Mouse (Mus musculus): ENCODE measurements around the gene Snx29. TPM values are rescaled to one million over a fixed set of nuclear protein-coding genes. Genes with fewer than 3 reads are reported as not detected.

Gene Snx29
- polyA plus RNA-seq, 1 experiment from 2014 or later, result 22.7 TPM

GRCm38 (mm10) chr16:11756598-11757245, 434.0 kb downstream of the Snx29 start:
- Histone ChIP-seq H3K4me2 (no peak overlapping the region), H3K27me3 (replicated peaks) (no peaks in the 10 kb centered on the region), H3K27ac (no peak overlapping the region), H3K9me3 (no peaks in the 10 kb centered on the region), H3K4me3 (no peak overlapping the region), H3K4me1 (no peaks in the 10 kb centered on the region), H3K9ac (no peak overlapping the region), H3K36me3 (replicated peaks) (no peaks in the 10 kb centered on the region)
- WGBS, result 72% methylated on average over 1 of the region's 1 CpGs
- ATAC-seq (replicated peaks), result no peak

- Histone ChIP-seq H3K27me3 (replicated peaks) (no peaks in the 10 kb centered on the region), H3K9me3 (no peaks in the 10 kb centered on the region), H3K4me3 (no peak overlapping the region), H3K4me1 (no peaks in the 10 kb centered on the region), H3K9ac (no peak overlapping the region), H3K4me2 (no peak overlapping the region), H3K36me3 (replicated peaks) (no peaks in the 10 kb centered on the region), H3K27ac (no peak overlapping the region)
- WGBS, result 90% methylated on average over 8 of the region's 8 CpGs
- no peak for ATAC-seq (replicated peaks)
These were observed 434.8 kb downstream of the Snx29 start for GRCm38 (mm10) chr16:11757471-11757870.

DNA sequence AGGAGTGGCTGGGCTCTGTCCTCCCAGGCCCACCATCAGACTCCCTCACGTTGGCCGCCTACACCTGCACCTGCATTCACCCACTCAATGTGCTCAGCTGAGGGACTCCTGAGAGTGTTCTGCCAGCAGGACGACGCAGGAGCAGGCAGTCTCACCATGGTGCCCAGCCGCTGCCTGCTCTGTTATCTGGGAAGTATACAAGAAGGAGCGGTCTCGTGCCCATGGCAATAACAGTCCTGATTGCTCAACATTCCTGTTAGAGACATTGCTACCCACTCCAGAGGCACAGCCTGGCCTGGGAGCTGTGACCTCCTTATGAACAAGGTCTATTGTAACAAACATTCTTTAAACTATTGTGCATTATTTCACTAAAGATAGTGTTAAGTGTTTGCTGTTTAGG, 435.2 kb downstream of the Snx29 start:
- no peaks in the 10 kb centered on the region for H3K4me1 ChIP-seq
- no peaks in the 10 kb centered on the region for H3K27me3 ChIP-seq (replicated peaks)
- no peak overlapping the region for H3K27ac ChIP-seq
- no peaks in the 10 kb centered on the region for H3K9me3 ChIP-seq
- no peak for ATAC-seq (replicated peaks)
- no peak overlapping the region for H3K9ac ChIP-seq
- 88% methylated on average over 7 of the region's 7 CpGs for WGBS
- no peaks in the 10 kb centered on the region for H3K36me3 ChIP-seq (replicated peaks)
- no peak overlapping the region for H3K4me2 ChIP-seq
- H3K4me3 ChIP-seq, result no peak overlapping the region

DNA sequence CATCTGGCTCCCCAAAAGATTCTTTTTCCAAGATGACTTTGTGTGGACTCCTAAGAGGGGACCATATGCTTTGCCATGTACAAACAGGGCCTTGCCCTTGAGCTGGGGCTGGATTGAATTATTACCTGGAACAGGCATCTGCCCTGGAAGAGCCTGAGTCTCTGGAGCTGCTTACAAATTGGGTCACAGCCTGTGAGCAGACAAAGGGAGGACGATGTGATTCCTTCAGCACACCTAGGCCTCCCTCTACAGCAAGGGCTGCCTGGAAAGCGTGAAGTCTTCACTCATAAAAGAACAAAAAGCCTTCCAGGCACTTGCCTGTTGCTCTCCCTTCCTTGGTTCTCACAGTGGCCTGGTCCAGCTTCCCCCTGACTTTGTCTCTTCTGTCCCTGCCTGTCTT, 449.6 kb downstream of the Snx29 start:
- 68% methylated on average over 2 of the region's 2 CpGs for WGBS
- no peaks in the 10 kb centered on the region for H3K36me3 ChIP-seq (replicated peaks)
- H3K4me2 ChIP-seq, result no peak overlapping the region
- no peak overlapping the region for H3K4me3 ChIP-seq
- no peak overlapping the region for H3K9ac ChIP-seq
- no peaks in the 10 kb centered on the region for H3K4me1 ChIP-seq
- H3K27me3 ChIP-seq (replicated peaks), result no peaks in the 10 kb centered on the region
- no peaks in the 10 kb centered on the region for H3K9me3 ChIP-seq
- H3K27ac ChIP-seq, result no peak overlapping the region
- ATAC-seq (replicated peaks), result no peak

- Histone ChIP-seq H3K4me3 (no peak overlapping the region), H3K27me3 (replicated peaks) (no peaks in the 10 kb centered on the region), H3K36me3 (replicated peaks) (no peaks in the 10 kb centered on the region), H3K4me1 (no peaks in the 10 kb centered on the region), H3K4me2 (no peak overlapping the region), H3K9me3 (no peaks in the 10 kb centered on the region), H3K27ac (no peak overlapping the region), H3K9ac (no peak overlapping the region)
- 65% methylated on average over 1 of the region's 1 CpGs for WGBS
- ATAC-seq (replicated peaks), result no peak
These were observed 451.6 kb downstream of the Snx29 start for GRCm38 (mm10) chr16:11774321-11774720.

DNA sequence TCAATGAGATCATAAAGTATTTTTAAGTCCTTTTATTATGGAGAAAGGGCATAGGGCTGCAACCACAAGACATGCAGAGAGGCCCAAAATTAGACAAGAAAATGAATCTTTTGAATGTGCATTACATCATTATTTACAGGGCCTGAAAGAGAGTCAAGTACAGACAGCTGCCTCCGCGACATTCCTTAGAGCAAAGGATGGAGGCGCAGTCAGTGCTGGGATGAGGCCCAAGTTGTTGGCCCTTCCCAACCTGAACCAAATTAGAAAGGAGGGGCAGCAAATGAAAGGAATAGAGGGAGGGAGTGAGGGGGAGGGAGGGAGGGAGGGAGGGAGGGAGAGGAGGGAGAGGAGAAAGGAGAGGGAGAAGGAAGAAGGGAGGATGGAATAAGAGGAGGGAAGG, 453.8 kb downstream of the Snx29 start:
- no peaks in the 10 kb centered on the region for H3K9me3 ChIP-seq
- H3K4me3 ChIP-seq, result no peak overlapping the region
- no peak overlapping the region for H3K27ac ChIP-seq
- ATAC-seq (replicated peaks), result no peak
- no peaks in the 10 kb centered on the region for H3K4me1 ChIP-seq
- H3K9ac ChIP-seq, result no peak overlapping the region
- no peaks in the 10 kb centered on the region for H3K27me3 ChIP-seq (replicated peaks)
- H3K4me2 ChIP-seq, result no peak overlapping the region
- 84% methylated on average over 3 of the region's 3 CpGs for WGBS
- no peaks in the 10 kb centered on the region for H3K36me3 ChIP-seq (replicated peaks)

GRCm38 (mm10) chr16:11778191-11778590, 455.5 kb downstream of the Snx29 start:
- H3K4me3 ChIP-seq, result no peak overlapping the region
- H3K4me2 ChIP-seq, result no peak overlapping the region
- ATAC-seq (replicated peaks), result no peak
- H3K9me3 ChIP-seq, result no peaks in the 10 kb centered on the region
- no peak overlapping the region for H3K27ac ChIP-seq
- WGBS, result 84% methylated on average over 5 of the region's 5 CpGs
- no peaks in the 10 kb centered on the region for H3K36me3 ChIP-seq (replicated peaks)
- no peaks in the 10 kb centered on the region for H3K4me1 ChIP-seq
- no peak overlapping the region for H3K9ac ChIP-seq
- no peaks in the 10 kb centered on the region for H3K27me3 ChIP-seq (replicated peaks)

DNA sequence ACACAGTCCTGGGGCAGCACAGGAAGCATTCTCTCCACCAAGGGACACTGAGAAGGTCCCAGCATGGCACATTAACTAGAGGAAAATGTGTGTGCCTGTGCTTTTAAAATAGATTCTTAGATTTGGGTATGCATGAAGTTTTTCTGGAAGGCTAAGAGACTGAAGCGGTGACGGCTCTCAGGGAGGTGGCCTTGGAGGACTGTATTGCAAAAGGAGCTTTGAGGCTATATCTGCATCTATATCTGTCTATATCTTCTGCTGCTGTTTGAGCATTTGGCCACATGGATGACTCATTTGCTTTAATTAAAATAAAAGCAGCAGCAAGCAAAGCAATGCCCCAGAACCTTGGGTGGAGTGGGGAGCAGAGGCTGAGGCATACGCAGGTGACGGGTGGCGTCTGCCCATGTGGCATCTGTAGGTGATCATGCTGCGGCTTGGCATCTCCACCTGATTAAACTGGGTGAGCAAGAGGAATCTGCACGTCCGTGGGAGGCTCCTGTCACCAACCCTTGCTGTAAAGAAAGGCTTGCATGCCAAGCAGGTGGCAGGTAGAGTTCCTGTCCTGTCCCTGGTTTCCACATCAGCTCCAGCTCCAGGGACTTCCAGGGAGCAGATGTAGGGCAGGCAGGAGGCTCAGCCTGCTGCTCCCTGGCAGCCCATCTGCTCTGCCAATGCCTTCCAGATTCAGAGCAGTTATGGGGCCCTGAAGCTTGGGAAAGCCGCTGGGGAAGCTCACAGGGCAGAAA, 456.2 kb downstream of the Snx29 start:
- no peaks in the 10 kb centered on the region for H3K4me1 ChIP-seq
- no peak overlapping the region for H3K9ac ChIP-seq
- 89% methylated on average over 9 of the region's 9 CpGs for WGBS
- no peak for ATAC-seq (replicated peaks)
- H3K4me2 ChIP-seq, result no peak overlapping the region
- no peak overlapping the region for H3K4me3 ChIP-seq
- H3K36me3 ChIP-seq (replicated peaks), result no peaks in the 10 kb centered on the region
- H3K9me3 ChIP-seq, result no peaks in the 10 kb centered on the region
- no peak overlapping the region for H3K27ac ChIP-seq
- no peaks in the 10 kb centered on the region for H3K27me3 ChIP-seq (replicated peaks)

DNA sequence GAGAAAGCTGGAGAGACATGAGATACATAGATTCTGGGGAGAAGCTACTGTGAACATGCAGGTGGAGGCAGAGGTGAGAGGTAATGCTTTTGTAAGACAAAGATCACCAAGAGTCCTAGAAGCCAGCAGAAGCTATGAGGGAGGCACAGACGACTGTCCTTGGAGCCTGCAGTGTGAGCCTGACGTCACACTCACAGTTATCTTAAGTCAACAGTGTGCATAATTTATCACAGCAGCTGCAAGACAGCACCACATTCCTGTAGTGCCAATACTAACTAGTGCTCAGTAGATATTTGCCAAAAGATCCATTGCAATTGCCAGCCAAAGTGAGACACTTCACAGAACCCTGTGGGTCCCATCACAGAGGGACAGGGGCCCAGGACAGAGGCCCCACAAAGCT, 459.4 kb downstream of the Snx29 start:
- no peak overlapping the region for H3K9ac ChIP-seq
- WGBS, result 36% methylated on average over 2 of the region's 2 CpGs
- H3K27ac ChIP-seq, result no peak overlapping the region
- ATAC-seq (replicated peaks), result no peak
- H3K9me3 ChIP-seq, result no peaks in the 10 kb centered on the region
- H3K27me3 ChIP-seq (replicated peaks), result no peaks in the 10 kb centered on the region
- no peak overlapping the region for H3K4me3 ChIP-seq
- H3K36me3 ChIP-seq (replicated peaks), result no peaks in the 10 kb centered on the region
- H3K4me2 ChIP-seq, result no peak overlapping the region
- H3K4me1 ChIP-seq, result no peaks in the 10 kb centered on the region

DNA sequence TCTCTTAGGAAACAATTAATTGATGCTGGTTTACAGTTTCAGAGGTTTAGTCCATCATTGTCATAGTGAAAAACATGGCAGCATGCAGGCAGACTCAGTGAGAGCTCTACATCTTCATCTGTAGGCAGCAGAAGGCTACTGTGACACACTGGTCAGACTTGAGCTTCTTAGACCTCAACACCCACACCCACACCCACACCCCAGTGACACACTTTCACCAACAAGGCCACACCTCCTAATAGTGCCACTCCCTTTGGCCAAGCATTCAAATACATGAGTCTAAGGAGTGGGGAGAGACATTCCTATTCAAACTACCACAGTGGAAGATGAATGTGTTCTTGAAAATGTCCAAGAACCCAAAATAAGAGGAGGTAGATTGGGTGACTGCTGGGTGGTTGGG, 460.6 kb downstream of the Snx29 start:
- Histone ChIP-seq H3K27ac (no peak overlapping the region), H3K4me3 (no peak overlapping the region), H3K27me3 (replicated peaks) (no peaks in the 10 kb centered on the region), H3K4me1 (no peaks in the 10 kb centered on the region), H3K36me3 (replicated peaks) (no peaks in the 10 kb centered on the region), H3K9ac (no peak overlapping the region), H3K4me2 (no peak overlapping the region), H3K9me3 (no peaks in the 10 kb centered on the region)
- ATAC-seq (replicated peaks), result no peak

GRCm38 (mm10) chr16:11784354-11784753, 461.6 kb downstream of the Snx29 start:
- no peak for ATAC-seq (replicated peaks)
- Histone ChIP-seq H3K4me3 (no peak overlapping the region), H3K4me1 (no peaks in the 10 kb centered on the region), H3K9me3 (no peaks in the 10 kb centered on the region), H3K4me2 (no peak overlapping the region), H3K36me3 (replicated peaks) (no peaks in the 10 kb centered on the region), H3K27ac (no peak overlapping the region), H3K9ac (no peak overlapping the region), H3K27me3 (replicated peaks) (no peaks in the 10 kb centered on the region)
- WGBS, result 69% methylated on average over 4 of the region's 4 CpGs

DNA sequence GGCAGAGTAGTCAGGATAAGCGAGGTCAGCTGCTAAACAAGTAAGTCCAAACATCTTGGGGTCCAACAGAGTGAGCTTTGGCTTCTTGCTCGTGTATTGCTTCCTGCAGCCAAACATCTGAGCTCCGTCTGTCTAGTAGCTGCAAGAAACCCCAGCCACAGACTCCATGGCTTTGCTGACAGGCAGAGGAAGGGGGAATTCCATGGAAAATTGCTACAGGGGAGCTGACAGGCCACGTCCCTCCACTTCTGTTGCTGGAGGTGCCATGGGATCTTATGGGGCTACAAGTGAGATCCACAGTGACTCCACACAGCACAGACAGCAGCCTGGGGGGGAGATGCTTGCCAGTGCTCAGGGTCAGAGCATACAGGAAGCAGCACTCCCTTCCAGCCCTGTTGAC, 463.1 kb downstream of the Snx29 start:
- Histone ChIP-seq H3K4me1 (no peaks in the 10 kb centered on the region), H3K4me2 (no peak overlapping the region), H3K9me3 (no peaks in the 10 kb centered on the region), H3K9ac (no peak overlapping the region), H3K27ac (no peak overlapping the region), H3K4me3 (no peak overlapping the region), H3K36me3 (replicated peaks) (no peaks in the 10 kb centered on the region), H3K27me3 (replicated peaks) (no peaks in the 10 kb centered on the region)
- no peak for ATAC-seq (replicated peaks)
- 81% methylated on average over 4 of the region's 4 CpGs for WGBS

- Histone ChIP-seq H3K4me3 (no peak overlapping the region), H3K27me3 (replicated peaks) (no peaks in the 10 kb centered on the region), H3K9ac (no peak overlapping the region), H3K36me3 (replicated peaks) (no peaks in the 10 kb centered on the region), H3K4me2 (no peak overlapping the region), H3K9me3 (no peaks in the 10 kb centered on the region), H3K27ac (no peak overlapping the region), H3K4me1 (no peaks in the 10 kb centered on the region)
- no peak for ATAC-seq (replicated peaks)
- 94% methylated on average over 3 of the region's 3 CpGs for WGBS
These were observed 467.8 kb downstream of the Snx29 start for GRCm38 (mm10) chr16:11790476-11790875.

All from midbrain, embryonic 15.5 days (tissue).